Mouse (Mus musculus) spleen, adult 18-20 months (tissue): ENCODE measurements around the gene Fem1b.
A peak's percentile ranks its signal among the peaks of the same experiment; 100 is the strongest.

Experiments
- DNase-seq, 2 experiments: peaks; one replicate each; pipeline ENCODE4 v3.0.0; 2022; ENCODE audit warnings: mixed read lengths in 2 of 2

Gene Fem1b

GRCm38 (mm10) chr9:62775464-62775863 is 36.3 kb downstream of the Fem1b start:
- DNase-seq, result no peak

DNA sequence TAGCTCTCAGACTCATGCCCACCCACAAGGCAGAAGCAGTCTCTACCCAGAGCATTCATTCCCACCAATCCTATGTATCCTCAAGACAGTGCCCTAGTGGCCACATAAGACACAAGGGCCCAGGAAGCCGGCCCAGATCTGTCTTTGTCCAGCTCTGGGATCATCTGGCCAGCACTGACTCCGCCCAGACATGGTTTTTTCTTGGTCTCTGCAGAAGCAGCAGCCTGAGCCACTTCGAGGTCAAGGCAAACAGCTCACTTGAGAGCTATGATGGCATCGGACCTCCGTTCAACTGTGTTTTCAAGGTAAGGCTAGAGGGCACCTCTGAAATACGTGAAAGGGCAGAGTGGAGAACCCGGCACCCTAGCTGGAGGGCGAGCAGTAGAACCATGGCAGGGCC is 39.0 kb downstream of the Fem1b start:
- no peak for DNase-seq

DNA sequence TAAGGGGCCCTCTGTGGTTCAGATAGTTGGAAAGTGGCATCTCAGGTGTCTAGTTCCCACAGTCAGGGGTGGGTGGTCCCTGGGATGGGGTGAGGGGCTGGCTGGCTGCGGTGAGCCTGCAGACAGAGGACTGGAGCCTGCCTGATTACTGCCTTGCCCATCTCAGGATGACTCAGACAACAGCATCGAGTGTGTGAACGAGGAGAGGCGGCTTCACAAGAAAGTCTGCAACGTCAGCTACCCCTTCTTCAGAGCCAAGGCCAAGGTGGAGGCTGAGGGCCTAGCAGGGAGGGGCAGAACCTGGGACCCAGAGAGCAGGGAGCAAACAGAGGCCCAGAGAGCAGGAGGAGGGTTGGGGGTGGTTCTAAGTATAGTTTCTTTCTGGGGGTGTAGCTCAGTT is 43.4 kb downstream of the Fem1b start:
- no peak for DNase-seq

- no peak for DNase-seq
Observed at GRCm38 (mm10) chr9:62767464-62767863, 44.3 kb downstream of the Fem1b start.

DNA sequence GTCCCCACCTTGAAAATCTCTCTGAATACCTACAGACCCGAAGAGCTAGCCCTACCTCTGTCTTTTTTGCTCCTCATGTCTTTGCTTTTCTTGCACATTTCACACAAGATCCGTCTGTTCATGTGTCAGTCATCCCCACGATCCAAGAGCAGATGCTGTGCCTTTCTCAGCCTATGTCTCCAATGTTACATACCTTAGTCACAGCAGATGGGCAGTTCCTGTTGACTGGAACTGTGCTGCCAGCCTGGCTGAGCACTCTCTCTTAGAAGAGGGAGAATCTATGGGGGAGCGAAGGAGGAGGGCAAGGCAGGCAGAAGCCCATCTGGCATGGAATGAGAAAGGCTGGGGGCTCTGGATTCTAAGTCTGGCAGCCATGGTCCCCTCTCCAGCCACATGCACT is 46.4 kb downstream of the Fem1b start:
- no peak for DNase-seq

DNA sequence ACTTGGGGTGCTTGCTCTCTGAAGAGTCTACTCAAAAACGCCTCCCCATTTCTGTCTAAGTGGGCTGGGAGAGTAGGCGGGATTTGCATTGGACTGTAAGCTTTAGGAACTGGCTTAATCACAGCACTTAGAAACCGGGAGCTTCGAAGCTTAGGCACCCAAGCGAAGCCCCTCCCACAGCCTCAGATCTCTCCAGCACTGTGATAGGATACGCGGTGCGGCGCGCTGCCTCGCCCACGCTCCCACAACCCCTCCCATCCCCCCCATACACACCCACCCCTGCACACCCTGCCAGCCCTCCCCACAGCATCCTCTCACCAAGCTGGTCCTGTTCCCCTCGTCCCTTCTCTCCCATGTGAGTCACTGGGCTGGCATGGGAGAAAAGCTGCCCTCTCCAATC is 48.3 kb downstream of the Fem1b start:
- DNase-seq, result no peak

DNA sequence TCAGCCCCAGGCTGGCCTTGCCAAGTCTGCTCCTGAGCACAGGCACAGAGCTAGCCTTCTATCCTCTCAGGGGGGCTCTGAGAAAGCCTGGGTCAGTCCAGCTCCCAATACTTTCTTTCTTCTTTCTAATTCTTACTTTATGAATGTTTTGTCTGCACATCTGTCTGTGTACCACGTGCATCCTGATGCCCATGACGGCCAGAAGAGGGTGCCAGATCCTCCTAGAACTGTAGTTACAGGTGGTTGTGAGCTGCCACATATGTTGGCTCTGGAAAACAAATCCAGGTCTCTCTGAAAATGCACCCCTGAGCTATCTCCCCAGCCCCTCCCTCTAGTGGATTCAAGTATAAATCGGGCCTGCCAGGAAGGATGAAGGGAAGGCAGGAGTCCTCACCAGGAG is 52.1 kb downstream of the Fem1b start:
- DNase-seq, result no peak

GRCm38 (mm10) chr9:62758288-62758687 is 53.4 kb downstream of the Fem1b start:
- DNase-seq, result no peak

- no peak for DNase-seq
Observed at GRCm38 (mm10) chr9:62750381-62750780, 61.4 kb downstream of the Fem1b start.

GRCm38 (mm10) chr9:62749666-62750065 is 62.1 kb downstream of the Fem1b start:
- no peak for DNase-seq

GRCm38 (mm10) chr9:62746646-62747045 is 65.1 kb downstream of the Fem1b start:
- no peak for DNase-seq

- peak in 1 of 2 experiments; percentile 18 for DNase-seq
Observed at GRCm38 (mm10) chr9:62744558-62745275, 67.0 kb downstream of the Fem1b start.
